Mouse (Mus musculus): ENCODE data around the gene Cers5.

Gene Cers5

GRCm38 (mm10) chr15:99772881-99772924 lies at the start of gene Cers5:
Gene Cers5, minus strand, starts transcription at chr15:99772885.
- in situ Hi-C loops (cut with MboI, MseI) = loop anchor here (5.0 kb wide), 1 partner anchor 45 kb away; the partner anchor contains the start of gene Cox14

- in situ Hi-C loops (cut with MboI, MseI) = no loop called here
Measured at GRCm38 (mm10) chr15:99819621-99820279, 47.1 kb upstream of the Cers5 start.

- in situ Hi-C loops (cut with MboI, MseI) = no loop called here
Measured at GRCm38 (mm10) chr15:99819109-99819440, 46.4 kb upstream of the Cers5 start.

- in situ Hi-C loops (cut with MboI, MseI) = no loop called here
Measured at GRCm38 (mm10) chr15:99818321-99819108, 45.8 kb upstream of the Cers5 start.

GRCm38 (mm10) chr15:99817343-99818235 lies 44.9 kb upstream of the Cers5 start:
- in situ Hi-C loops (cut with MboI, MseI) = no loop called here

- in situ Hi-C loops (cut with MboI, MseI) = no loop called here
Measured at GRCm38 (mm10) chr15:99815999-99816398, 43.3 kb upstream of the Cers5 start.

- in situ Hi-C loops (cut with MboI, MseI) = no loop called here
Measured at GRCm38 (mm10) chr15:99814554-99815260, 42.0 kb upstream of the Cers5 start.

GRCm38 (mm10) chr15:99813639-99814038 lies 41.0 kb upstream of the Cers5 start:
- in situ Hi-C loops (cut with MboI, MseI) = no loop called here

- in situ Hi-C loops (cut with MboI, MseI) = no loop called here
Measured at GRCm38 (mm10) chr15:99812097-99812496, 39.4 kb upstream of the Cers5 start.

GRCm38 (mm10) chr15:99807776-99808735 lies 35.4 kb upstream of the Cers5 start:
- in situ Hi-C loops (cut with MboI, MseI) = no loop called here

- in situ Hi-C loops (cut with MboI, MseI) = no loop called here
Measured at GRCm38 (mm10) chr15:99806171-99806570, 33.5 kb upstream of the Cers5 start.

- in situ Hi-C loops (cut with MboI, MseI) = no loop called here
Measured at GRCm38 (mm10) chr15:99805673-99806072, 33.0 kb upstream of the Cers5 start.

GRCm38 (mm10) chr15:99803186-99803644 lies 30.5 kb upstream of the Cers5 start:
- in situ Hi-C loops (cut with MboI, MseI) = no loop called here

GRCm38 (mm10) chr15:99801885-99802572 lies 29.3 kb upstream of the Cers5 start:
- in situ Hi-C loops (cut with MboI, MseI) = no loop called here

- in situ Hi-C loops (cut with MboI, MseI) = no loop called here
Measured at GRCm38 (mm10) chr15:99799706-99800105, 27.0 kb upstream of the Cers5 start.

GRCm38 (mm10) chr15:99797898-99798297 lies 25.2 kb upstream of the Cers5 start:
- in situ Hi-C loops (cut with MboI, MseI) = no loop called here

- in situ Hi-C loops (cut with MboI, MseI) = no loop called here
Measured at GRCm38 (mm10) chr15:99796735-99797134, 24.1 kb upstream of the Cers5 start.

- in situ Hi-C loops (cut with MboI, MseI) = no loop called here
Measured at GRCm38 (mm10) chr15:99796066-99796465, 23.4 kb upstream of the Cers5 start.

- in situ Hi-C loops (cut with MboI, MseI) = no loop called here
Measured at GRCm38 (mm10) chr15:99792221-99792815, 19.6 kb upstream of the Cers5 start.

GRCm38 (mm10) chr15:99791003-99791402 lies 18.3 kb upstream of the Cers5 start:
- in situ Hi-C loops (cut with MboI, MseI) = no loop called here

Measured in T-helper 1 cell (primary cell).